ENCODE assay signal across 21 mouse cellular contexts in genomic region chr10:99359439-99359866, GRCm38 (mm10).
DNase-seq lines count a peak whose midpoint lies in the region; ATAC-seq lines count a peak whose summit lies in the region.
"Had no signal": no experiment of that assay in that cellular context is flagged by ENCODE, and none has a peak within 500 bp of the region (broad histone marks: within the 10 kb centered on the region; RNA-seq: fewer than 3 reads in every experiment).

No protein-coding gene starts in this region.

- 2% methylated on average over 2 of the region's 2 CpGs for WGBS in forebrain, embryonic 12.5 days
- 10% methylated on average over 2 of the region's 2 CpGs for WGBS in limb, embryonic 11.5 days
- WGBS in intestine, embryonic 16.5 days, result 69% methylated on average over 2 of the region's 2 CpGs

- H3K36me3 ChIP-seq in forebrain, embryonic 12.5 days (replicated peaks), result no peaks in the 10 kb centered on the region
- H3K36me3 ChIP-seq in limb, embryonic 11.5 days (ENCODE audit: control insufficient read depth, insufficient read depth, low read length), result no peaks in the 10 kb centered on the region
- H3K36me3 ChIP-seq in intestine, embryonic 16.5 days (ENCODE audit: control insufficient read depth, insufficient read depth, low read length), result no peaks in the 10 kb centered on the region
- H3K36me3 ChIP-seq: heart, embryonic 13.5 days had no signal

- no peak overlapping the region for H3K4me2 ChIP-seq in forebrain, embryonic 12.5 days
- no peak overlapping the region for H3K4me2 ChIP-seq in limb, embryonic 11.5 days (ENCODE audit: low read depth, severe bottlenecking)
- H3K4me2 ChIP-seq in intestine, embryonic 16.5 days (ENCODE audit: low read depth, low read length), result no peak overlapping the region
- H3K4me2 ChIP-seq: heart, embryonic 13.5 days had no signal

- H3K9ac ChIP-seq in forebrain, embryonic 12.5 days, result no peak overlapping the region
- no peak overlapping the region for H3K9ac ChIP-seq in limb, embryonic 11.5 days (ENCODE audit: low read length)
- H3K9ac ChIP-seq in intestine, embryonic 16.5 days (ENCODE audit: low read depth, low read length), result no peak overlapping the region
- H3K9ac ChIP-seq: heart, embryonic 13.5 days had no signal

- no peaks in the 10 kb centered on the region for H3K9me3 ChIP-seq in forebrain, embryonic 12.5 days
- H3K9me3 ChIP-seq in limb, embryonic 11.5 days (ENCODE audit: control insufficient read depth, low read length), result no peaks in the 10 kb centered on the region
- H3K9me3 ChIP-seq in intestine, embryonic 16.5 days (ENCODE audit: control insufficient read depth, low read length), result no peaks in the 10 kb centered on the region
- H3K9me3 ChIP-seq: heart, embryonic 13.5 days had no signal

- ATAC-seq in forebrain, embryonic 12.5 days (ENCODE audit: low FRiP score), result peak; percentile 86
- ATAC-seq in limb, embryonic 11.5 days (ENCODE audit: insufficient number of reproducible peaks, low FRiP score, low TSS enrichment, low read depth), result peak; percentile 77; the same call in 1 of the 2 replicates
- no peak for ATAC-seq in intestine, embryonic 16.5 days
- ATAC-seq: activated CD4-positive, CD25-positive, alpha-beta regulatory T cell, adult 4 months; hindbrain, postnatal 0 days; Patski had no signal

- H3K27ac ChIP-seq in forebrain, embryonic 12.5 days, result no peak overlapping the region
- peak overlapping the region; percentile 22; the same call in 1 of the 2 replicates for H3K27ac ChIP-seq in limb, embryonic 11.5 days (replicated peaks; ENCODE audit: low read depth, low read length)
- no peak overlapping the region for H3K27ac ChIP-seq in intestine, embryonic 16.5 days (ENCODE audit: low read length)
- H3K27ac ChIP-seq: gastrocnemius, adult 2 months; heart, embryonic 13.5 days; hindbrain, postnatal 0 days had no signal

- H3K4me3 ChIP-seq in forebrain, embryonic 12.5 days (replicated peaks), result no peak overlapping the region
- H3K4me3 ChIP-seq in limb, embryonic 11.5 days (ENCODE audit: low read depth, low read length), result no peak overlapping the region
- no peak overlapping the region for H3K4me3 ChIP-seq in intestine, embryonic 16.5 days (ENCODE audit: low read length)
- H3K4me3 ChIP-seq: gastrocnemius, adult 2 months; heart, embryonic 13.5 days had no signal

- peaks cover 5% of the 10 kb centered on the region; the same call in 1 of the 2 replicates for H3K27me3 ChIP-seq in forebrain, embryonic 12.5 days
- H3K27me3 ChIP-seq in limb, embryonic 11.5 days (ENCODE audit: control insufficient read depth, insufficient read depth, low read length), result no peaks in the 10 kb centered on the region
- H3K27me3 ChIP-seq in intestine, embryonic 16.5 days (replicated peaks; ENCODE audit: control insufficient read depth, insufficient read depth, low read length), result no peaks in the 10 kb centered on the region
- H3K27me3 ChIP-seq: heart, embryonic 13.5 days; Patski had no signal

- peak; percentile 74 for DNase-seq in MN1 (ENCODE audit: low spot score)
- peak; percentile 45 for DNase-seq in embryo, embryonic 11 days
- peak; percentile 59 for DNase-seq in limb, embryonic 11.5 days (ENCODE audit: low spot score)
- DNase-seq in kidney, adult 9 months, result no peak
- no peak for DNase-seq in right cerebral cortex, postnatal 4 days
- DNase-seq: adrenal gland, postnatal 14 days; B cell, adult 2 months; cerebellum, adult 2 months; gastrocnemius, adult 2 months; heart, postnatal 4 days; kidney, adult 8-10 months; kidney, postnatal 4 days; left cerebral cortex, postnatal 4 days; lung, postnatal 14 days; thymus, adult 18-20 months had no signal

- H3K4me1 ChIP-seq in forebrain, embryonic 12.5 days, result no peaks in the 10 kb centered on the region; the same call in 1 of the 2 replicates
- peaks cover 7% of the 10 kb centered on the region for H3K4me1 ChIP-seq in limb, embryonic 11.5 days (ENCODE audit: control insufficient read depth, insufficient read depth, low read length)
- H3K4me1 ChIP-seq in intestine, embryonic 16.5 days (ENCODE audit: control insufficient read depth, insufficient read depth, low read length), result no peaks in the 10 kb centered on the region
- H3K4me1 ChIP-seq: heart, embryonic 13.5 days had no signal

Comparison
In these comparisons a context has a peak if more than half of its experiments do, and no peak if none do; other contexts are left out.
1. DNase-seq: peak in MN1 (single experiment), embryo, embryonic 11 days (single experiment) and limb, embryonic 11.5 days (single experiment); none in kidney, adult 9 months (single experiment) and right cerebral cortex, postnatal 4 days (single experiment).